Mouse (Mus musculus) hindbrain, embryonic 14.5 days (tissue): Measurements from ENCODE around the gene Adap1. TPM values are rescaled to one million over a fixed set of nuclear protein-coding genes. Genes with fewer than 3 reads are reported as not detected.

Source experiments
- ATAC-seq: fragments of 200-750 bp; cut with Nextera tagmentation; 2 replicates; pipeline ENCODE4 v1.8.0; 2017; ENCODE audit warnings: moderate number of reproducible peaks, mild to moderate bottlenecking, moderate TSS enrichment, moderate library complexity; ENCODE audit not compliant: low FRiP score
- DNase-seq: peaks from one replicate; pipeline ENCODE4 v3.0.0-alpha.2; 2015; ENCODE audit warnings: low spot score
- H3K27ac ChIP-seq: fragments of 300-500 bp; sonication (generic); 2 replicates; pipeline ENCODE4 v1.5.1; 2014; ENCODE audit warnings: mild to moderate bottlenecking, moderate library complexity
- H3K27me3 ChIP-seq: fragments of 300-500 bp; sonication (generic); 2 replicates; pipeline ENCODE4 v1.6.1; 2014; ENCODE audit warnings: mild to moderate bottlenecking, low read length, mixed read lengths; ENCODE audit not compliant: control insufficient read depth, insufficient read depth
- H3K36me3 ChIP-seq: fragments of 300-500 bp; sonication (generic); replicated peaks from 2 replicates; pipeline ENCODE4 v1.6.1; 2014; ENCODE audit not compliant: control insufficient read depth, insufficient read depth
- H3K4me1 ChIP-seq: fragments of 300-500 bp; sonication (generic); replicated peaks from 2 replicates; pipeline ENCODE4 v1.6.1; 2014; ENCODE audit warnings: antibody characterized with exemption, low read length, mixed read lengths; ENCODE audit not compliant: control insufficient read depth, insufficient read depth
- H3K4me2 ChIP-seq: fragments of 300-500 bp; sonication (generic); replicated peaks from 2 replicates; pipeline ENCODE4 v1.6.1; 2014; ENCODE audit warnings: mild to moderate bottlenecking, moderate library complexity
- H3K4me3 ChIP-seq: fragments of 300-500 bp; sonication (generic); replicated peaks from 2 replicates; pipeline ENCODE4 v1.5.1; 2014; ENCODE audit warnings: mild to moderate bottlenecking, low read length
- H3K9ac ChIP-seq: fragments of 300-500 bp; sonication (generic); 2 replicates; pipeline ENCODE4 v1.6.1; 2014
- H3K9me3 ChIP-seq: fragments of 300-500 bp; sonication (generic); 2 replicates; pipeline ENCODE4 v1.6.1; 2016; ENCODE audit warnings: low read length; ENCODE audit not compliant: control insufficient read depth
- WGBS: fragments of 180-500 bp; shearing (Covaris S2); extraction: QIAGEN DNeasy Blood & Tissue Kit; methylation state at CpG from one replicate; pipeline ENCODE4 v1.1.7; 2014; 5-methylcytosine and 5-hydroxymethylcytosine counted together
- polyA plus RNA-seq: library from polyadenylated mRNA; unstranded; fragments of >200 nt; fragmentation: Nextera tagmentation; extraction: Ambion mirVana; gene quantifications from 2 replicates; pipeline ENCODE4 v1.2.1, GENCODE M21; 2014

Adap1 gene
- polyA plus RNA-seq, 1 experiment from 2014 or later, result 78.6 TPM

GRCm38 (mm10) chr5:139261403-139261802, 64.0 kb downstream of the Adap1 start:
- Histone ChIP-seq H3K36me3 (peaks cover 69% of the 10 kb centered on the region), H3K4me3 (no peak overlapping the region), H3K27ac (no peak overlapping the region), H3K9me3 (no peaks in the 10 kb centered on the region), H3K27me3 (no peaks in the 10 kb centered on the region), H3K4me1 (no peaks in the 10 kb centered on the region), H3K4me2 (no peak overlapping the region), H3K9ac (no peak overlapping the region)
- no peak for ATAC-seq
- no peak for DNase-seq
- 94% methylated on average over 4 of the region's 4 CpGs for WGBS

GRCm38 (mm10) chr5:139259853-139260252, 65.6 kb downstream of the Adap1 start:
- H3K4me2 ChIP-seq, result no peak overlapping the region
- WGBS, result 91% methylated on average over 5 of the region's 5 CpGs
- H3K9me3 ChIP-seq, result no peaks in the 10 kb centered on the region
- no peak for DNase-seq
- ATAC-seq, result no peak
- no peak overlapping the region for H3K9ac ChIP-seq
- peaks cover 53% of the 10 kb centered on the region for H3K36me3 ChIP-seq
- H3K4me1 ChIP-seq, result no peaks in the 10 kb centered on the region
- no peak overlapping the region for H3K4me3 ChIP-seq
- no peak overlapping the region for H3K27ac ChIP-seq
- no peaks in the 10 kb centered on the region for H3K27me3 ChIP-seq

GRCm38 (mm10) chr5:139258371-139259035, 66.9 kb downstream of the Adap1 start:
- WGBS, result 94% methylated on average over 8 of the region's 8 CpGs
- Histone ChIP-seq H3K4me1 (peaks cover 12% of the 10 kb centered on the region), H3K9me3 (no peaks in the 10 kb centered on the region), H3K4me3 (no peak overlapping the region), H3K27ac (no peak overlapping the region), H3K36me3 (peaks cover 40% of the 10 kb centered on the region), H3K4me2 (no peak overlapping the region), H3K9ac (no peak overlapping the region), H3K27me3 (no peaks in the 10 kb centered on the region)
- DNase-seq, result no peak
- ATAC-seq, result no peak

- no peaks in the 10 kb centered on the region for H3K27me3 ChIP-seq
Measured at GRCm38 (mm10) chr5:139257818-139258217, 67.6 kb downstream of the Adap1 start.

GRCm38 (mm10) chr5:139257265-139257664, 68.2 kb downstream of the Adap1 start:
- no peak overlapping the region for H3K9ac ChIP-seq
- H3K36me3 ChIP-seq, result peaks cover 27% of the 10 kb centered on the region; the same call in 1 of the 2 replicates
- H3K4me2 ChIP-seq, result no peak overlapping the region
- DNase-seq (no peak), ATAC-seq (no peak)
- WGBS, result 96% methylated on average over 1 of the region's 1 CpGs
- peaks cover 17% of the 10 kb centered on the region for H3K4me1 ChIP-seq
- H3K9me3 ChIP-seq, result no peaks in the 10 kb centered on the region
- H3K27me3 ChIP-seq, result no peaks in the 10 kb centered on the region
- H3K27ac ChIP-seq, result no peak overlapping the region
- H3K4me3 ChIP-seq, result no peak overlapping the region

More at GRCm38 (mm10) chr5:139257818-139258217, 67.6 kb downstream of the Adap1 start:
- H3K36me3 ChIP-seq, result peaks cover 33% of the 10 kb centered on the region
- H3K27ac ChIP-seq, result no peak overlapping the region
- ATAC-seq, result no peak
- 68% methylated on average over 4 of the region's 4 CpGs for WGBS
- no peak overlapping the region for H3K9ac ChIP-seq
- H3K4me3 ChIP-seq, result no peak overlapping the region
- H3K4me2 ChIP-seq, result no peak overlapping the region
- no peaks in the 10 kb centered on the region for H3K9me3 ChIP-seq
- no peak for DNase-seq
- peaks cover 17% of the 10 kb centered on the region for H3K4me1 ChIP-seq

GRCm38 (mm10) chr5:139256211-139256765, 69.1 kb downstream of the Adap1 start:
- H3K9ac ChIP-seq, result no peak overlapping the region
- H3K27me3 ChIP-seq, result no peaks in the 10 kb centered on the region
- no peak overlapping the region for H3K4me3 ChIP-seq
- ATAC-seq (no peak), DNase-seq (no peak)
- H3K27ac ChIP-seq, result no peak overlapping the region
- peaks cover 18% of the 10 kb centered on the region; the same call in 1 of the 2 replicates for H3K36me3 ChIP-seq
- WGBS, result 77% methylated on average over 3 of the region's 3 CpGs
- H3K9me3 ChIP-seq, result no peaks in the 10 kb centered on the region
- H3K4me2 ChIP-seq, result no peak overlapping the region
- peaks cover 22% of the 10 kb centered on the region for H3K4me1 ChIP-seq

- Histone ChIP-seq H3K27me3 (no peaks in the 10 kb centered on the region), H3K4me1 (peaks cover 23% of the 10 kb centered on the region), H3K27ac (no peak overlapping the region), H3K9me3 (no peaks in the 10 kb centered on the region), H3K36me3 (peaks cover 13% of the 10 kb centered on the region; the same call in 1 of the 2 replicates), H3K4me2 (no peak overlapping the region), H3K9ac (no peak overlapping the region), H3K4me3 (no peak overlapping the region)
- ATAC-seq, result no peak
- no peak for DNase-seq
- WGBS, result 95% methylated on average over 6 of the region's 6 CpGs
Measured at GRCm38 (mm10) chr5:139255777-139256176, 69.6 kb downstream of the Adap1 start.

- H3K4me2 ChIP-seq, result no peak overlapping the region
- no peak overlapping the region for H3K4me3 ChIP-seq
- H3K36me3 ChIP-seq, result peaks cover 13% of the 10 kb centered on the region
- peaks cover 23% of the 10 kb centered on the region for H3K4me1 ChIP-seq
- ATAC-seq (no peak), DNase-seq (no peak)
- 81% methylated on average over 6 of the region's 6 CpGs for WGBS
- no peaks in the 10 kb centered on the region for H3K27me3 ChIP-seq
- no peak overlapping the region for H3K27ac ChIP-seq
- no peaks in the 10 kb centered on the region for H3K9me3 ChIP-seq
- no peak overlapping the region for H3K9ac ChIP-seq
Measured at GRCm38 (mm10) chr5:139254938-139255337, 70.5 kb downstream of the Adap1 start.

- no peak for DNase-seq
- Histone ChIP-seq H3K4me2 (peak overlapping the region; percentile 92), H3K4me1 (peaks cover 23% of the 10 kb centered on the region), H3K9ac (peak overlapping the region; percentile 84), H3K36me3 (peaks cover 22% of the 10 kb centered on the region), H3K9me3 (no peaks in the 10 kb centered on the region), H3K27ac (peak overlapping the region; percentile 89), H3K27me3 (no peaks in the 10 kb centered on the region), H3K4me3 (peak overlapping the region; percentile 65)
- 8% methylated on average over 6 of the region's 6 CpGs for WGBS
- no peak for ATAC-seq
Measured at GRCm38 (mm10) chr5:139253301-139253741, 72.1 kb downstream of the Adap1 start.
